Mouse (Mus musculus) embryonic facial prominence, embryonic 13.5 days (tissue): ENCODE data around the gene Alox15. TPM values are rescaled to one million over a fixed set of nuclear protein-coding genes. Genes with fewer than 3 reads are reported as not detected.
"Not testable (repeated sequence)": the region's sequence is repeated elsewhere in the genome, so short reads cannot be mapped to it uniquely, and the experiment has no call there.

Source experiments
- ATAC-seq: fragments of 200-750 bp; cut with Nextera tagmentation; 2 replicates; pipeline ENCODE4 v1.8.0; 2017; ENCODE audit warnings: low read depth; ENCODE audit not compliant: insufficient number of reproducible peaks, insufficient read depth, low FRiP score, low TSS enrichment
- H3K27ac ChIP-seq: fragments of 300-500 bp; sonication (generic); 2 replicates; pipeline ENCODE4 v1.5.1; 2015; ENCODE audit warnings: moderate library complexity, mild to moderate bottlenecking, inconsistent platforms
- H3K27me3 ChIP-seq: fragments of 300-500 bp; sonication (generic); 2 replicates; pipeline ENCODE4 v1.6.1; 2015; ENCODE audit warnings: mild to moderate bottlenecking, inconsistent platforms
- H3K36me3 ChIP-seq: fragments of 300-500 bp; sonication (generic); 2 replicates; pipeline ENCODE4 v1.6.1; 2015; ENCODE audit warnings: mild to moderate bottlenecking, inconsistent platforms
- H3K4me1 ChIP-seq: fragments of 300-500 bp; sonication (generic); 2 replicates; pipeline ENCODE4 v1.6.1; 2015; ENCODE audit warnings: inconsistent platforms
- H3K4me2 ChIP-seq: fragments of 300-500 bp; sonication (generic); 2 replicates; pipeline ENCODE4 v1.6.1; 2015; ENCODE audit warnings: moderate library complexity, mild to moderate bottlenecking, inconsistent platforms
- H3K4me3 ChIP-seq: fragments of 300-500 bp; sonication (generic); 2 replicates; pipeline ENCODE4 v1.5.1; 2015; ENCODE audit warnings: mild to moderate bottlenecking, inconsistent platforms
- H3K9ac ChIP-seq: fragments of 300-500 bp; sonication (generic); 2 replicates; pipeline ENCODE4 v1.6.1; 2015; ENCODE audit warnings: mild to moderate bottlenecking, inconsistent platforms
- H3K9me3 ChIP-seq: fragments of 300-500 bp; sonication (generic); 2 replicates; pipeline ENCODE4 v1.6.1; 2016; ENCODE audit warnings: inconsistent platforms
- WGBS: fragments of 180-500 bp; shearing (Covaris S2); methylation state at CpG from one replicate; pipeline ENCODE4 v1.1.7; 2015; ENCODE audit warnings: mixed read lengths; 5-methylcytosine and 5-hydroxymethylcytosine counted together
- polyA plus RNA-seq: library from polyadenylated mRNA; unstranded; fragments of >200 nt; fragmentation: Nextera tagmentation; extraction: Ambion mirVana; gene quantifications from 2 replicates; pipeline ENCODE4 v1.2.1, GENCODE M21; 2015

Gene Alox15
- polyA plus RNA-seq: 0.87 and 1.3 TPM in 2 replicates

- Histone ChIP-seq H3K4me3 (peak within 1 kb of the TSS; percentile 38), H3K4me1 (peaks cover 14% of the 10 kb centered on the region), H3K9me3 (no peaks in the 10 kb centered on the region), H3K27me3 (peaks cover 72% of the 10 kb centered on the region), H3K9ac (peak within 1 kb of the TSS; percentile 46; the same call in 1 of the 2 replicates), H3K4me2 (peak within 1 kb of the TSS; percentile 64), H3K36me3 (no peaks in the 10 kb centered on the region), H3K27ac (no peak within 1 kb of the TSS)
- no peak for ATAC-seq
- WGBS: under 1% methylated on average over 19 of the region's 19 CpGs
These were observed at the start of gene Alox15 for GRCm38 (mm10) chr11:70351868-70352267. Alox15 (minus strand) TSS chr11:70352031.

GRCm38 (mm10) chr11:70389421-70389820 is 37.6 kb upstream of the Alox15 start:
- H3K27me3 ChIP-seq: no peaks in the 10 kb centered on the region
- H3K36me3 ChIP-seq: peaks cover 46% of the 10 kb centered on the region
- no peaks in the 10 kb centered on the region for H3K4me1 ChIP-seq
- H3K9me3 ChIP-seq: no peaks in the 10 kb centered on the region
- H3K4me3 ChIP-seq: no peak overlapping the region
- no peak overlapping the region for H3K4me2 ChIP-seq
- no peak overlapping the region for H3K9ac ChIP-seq
- no peak overlapping the region for H3K27ac ChIP-seq
- 84% methylated on average over 5 of the region's 5 CpGs for WGBS
- ATAC-seq: no peak

- no peak overlapping the region for H3K27ac ChIP-seq
- 80% methylated on average over 5 of the region's 5 CpGs for WGBS
These were observed 35.6 kb upstream of the Alox15 start for GRCm38 (mm10) chr11:70387436-70387835.

GRCm38 (mm10) chr11:70384136-70384535 is 32.3 kb upstream of the Alox15 start:
- no peak for ATAC-seq

More at GRCm38 (mm10) chr11:70387436-70387835, 35.6 kb upstream of the Alox15 start:
- Histone ChIP-seq H3K27me3 (no peaks in the 10 kb centered on the region), H3K4me1 (no peaks in the 10 kb centered on the region), H3K4me2 (no peak overlapping the region), H3K4me3 (no peak overlapping the region), H3K36me3 (peaks cover 28% of the 10 kb centered on the region), H3K9ac (no peak overlapping the region), H3K9me3 (no peaks in the 10 kb centered on the region)
- ATAC-seq: no peak

GRCm38 (mm10) chr11:70381330-70381729 is 29.5 kb upstream of the Alox15 start:
- Histone ChIP-seq H3K4me3 (no peak overlapping the region), H3K36me3 (peaks cover 9% of the 10 kb centered on the region; the same call in 1 of the 2 replicates), H3K4me2 (no peak overlapping the region)

More at GRCm38 (mm10) chr11:70384136-70384535, 32.3 kb upstream of the Alox15 start:
- H3K4me1 ChIP-seq: no peaks in the 10 kb centered on the region
- no peaks in the 10 kb centered on the region for H3K9me3 ChIP-seq
- no peak overlapping the region for H3K4me2 ChIP-seq
- no peak overlapping the region for H3K27ac ChIP-seq
- no peak overlapping the region for H3K9ac ChIP-seq
- H3K27me3 ChIP-seq: no peaks in the 10 kb centered on the region
- WGBS: 94% methylated on average over 3 of the region's 3 CpGs
- no peak overlapping the region for H3K4me3 ChIP-seq
- H3K36me3 ChIP-seq: peaks cover 12% of the 10 kb centered on the region; the same call in 1 of the 2 replicates

GRCm38 (mm10) chr11:70380478-70381005 is 28.7 kb upstream of the Alox15 start:
- Histone ChIP-seq H3K27me3 (no peaks in the 10 kb centered on the region), H3K27ac (no peak overlapping the region), H3K4me1 (no peaks in the 10 kb centered on the region), H3K9me3 (no peaks in the 10 kb centered on the region), H3K9ac (no peak overlapping the region), H3K4me2 (no peak overlapping the region), H3K4me3 (no peak overlapping the region), H3K36me3 (peaks cover 4% of the 10 kb centered on the region; the same call in 1 of the 2 replicates)
- 82% methylated on average over 1 of the region's 1 CpGs for WGBS
- ATAC-seq: no peak

More at GRCm38 (mm10) chr11:70381330-70381729, 29.5 kb upstream of the Alox15 start:
- no peaks in the 10 kb centered on the region for H3K4me1 ChIP-seq
- no peak for ATAC-seq
- 83% methylated on average over 2 of the region's 2 CpGs for whole genome bisulfite sequencing
- H3K27ac ChIP-seq: no peak overlapping the region
- H3K9me3 ChIP-seq: no peaks in the 10 kb centered on the region
- H3K27me3 ChIP-seq: no peaks in the 10 kb centered on the region
- no peak overlapping the region for H3K9ac ChIP-seq

- ATAC-seq: no peak
- 83% methylated on average over 6 of the region's 6 CpGs for WGBS
- H3K4me3 ChIP-seq: no peak overlapping the region
- H3K9me3 ChIP-seq: no peaks in the 10 kb centered on the region
- no peaks in the 10 kb centered on the region for H3K36me3 ChIP-seq
- H3K4me2 ChIP-seq: no peak overlapping the region
- H3K27ac ChIP-seq: no peak overlapping the region
- H3K27me3 ChIP-seq: peaks cover 5% of the 10 kb centered on the region; the same call in 1 of the 2 replicates
- H3K9ac ChIP-seq: no peak overlapping the region
- no peaks in the 10 kb centered on the region for H3K4me1 ChIP-seq
These were observed 24.2 kb upstream of the Alox15 start for GRCm38 (mm10) chr11:70376054-70376453.

- ATAC-seq: no peak
- 69% methylated on average over 3 of the region's 3 CpGs for WGBS
- Histone ChIP-seq H3K9me3 (no peaks in the 10 kb centered on the region), H3K27ac (no peak overlapping the region), H3K4me2 (no peak overlapping the region), H3K9ac (no peak overlapping the region), H3K4me3 (no peak overlapping the region), H3K4me1 (no peaks in the 10 kb centered on the region), H3K27me3 (peaks cover 5% of the 10 kb centered on the region; the same call in 1 of the 2 replicates), H3K36me3 (no peaks in the 10 kb centered on the region)
These were observed 22.5 kb upstream of the Alox15 start for GRCm38 (mm10) chr11:70374302-70374701.

GRCm38 (mm10) chr11:70372849-70373557 is 21.2 kb upstream of the Alox15 start:
- H3K4me3 ChIP-seq: no peak overlapping the region
- no peak for ATAC-seq

GRCm38 (mm10) chr11:70372396-70372795 is 20.6 kb upstream of the Alox15 start:
- no peak overlapping the region for H3K4me2 ChIP-seq
- H3K4me3 ChIP-seq: no peak overlapping the region
- no peaks in the 10 kb centered on the region for H3K9me3 ChIP-seq
- H3K27me3 ChIP-seq: peaks cover 5% of the 10 kb centered on the region; the same call in 1 of the 2 replicates
- no peak overlapping the region for H3K9ac ChIP-seq
- no peak for ATAC-seq
- H3K27ac ChIP-seq: no peak overlapping the region
- no peaks in the 10 kb centered on the region for H3K4me1 ChIP-seq
- H3K36me3 ChIP-seq: no peaks in the 10 kb centered on the region

More at GRCm38 (mm10) chr11:70372849-70373557, 21.2 kb upstream of the Alox15 start:
- Histone ChIP-seq H3K27ac (no peak overlapping the region), H3K4me2 (no peak overlapping the region), H3K4me1 (no peaks in the 10 kb centered on the region), H3K9me3 (no peaks in the 10 kb centered on the region), H3K36me3 (no peaks in the 10 kb centered on the region), H3K27me3 (peaks cover 5% of the 10 kb centered on the region; the same call in 1 of the 2 replicates), H3K9ac (no peak overlapping the region)
- 80% methylated on average over 7 of the region's 7 CpGs for WGBS

- not testable (repeated sequence) for H3K27ac ChIP-seq, H3K4me1 ChIP-seq, H3K9me3 ChIP-seq, H3K9ac ChIP-seq, H3K4me3 ChIP-seq, ATAC-seq, H3K4me2 ChIP-seq, H3K27me3 ChIP-seq, H3K36me3 ChIP-seq
- WGBS: 79% methylated on average over 2 of the region's 2 CpGs
These were observed 16.8 kb upstream of the Alox15 start for GRCm38 (mm10) chr11:70368626-70369025.

- not testable (repeated sequence) for H3K4me3 ChIP-seq, H3K27me3 ChIP-seq, H3K4me2 ChIP-seq, H3K36me3 ChIP-seq, H3K27ac ChIP-seq, H3K9ac ChIP-seq, H3K4me1 ChIP-seq, ATAC-seq
- H3K9me3 ChIP-seq: peaks cover 10% of the 10 kb centered on the region; the same call in 1 of the 2 replicates
- 81% methylated on average over 6 of the region's 6 CpGs for WGBS
These were observed 15.9 kb upstream of the Alox15 start for GRCm38 (mm10) chr11:70367701-70368100.
